Mouse (Mus musculus) heart, adult 2 months (tissue): ENCODE data around the gene Cyp2d11.

ENCODE experiments used
- CTCF ChIP-seq: fragments of 200-600 bp; IDR thresholded peaks from 2 replicates; pipeline ENCODE4 v1.8.1; 2022; ENCODE audit warnings: antibody characterized with exemption, mild to moderate bottlenecking, moderate library complexity
- EP300 ChIP-seq: fragments of 200-500 bp; IDR thresholded peaks from 2 replicates; pipeline ENCODE4 v1.6.1; 2011; ENCODE audit warnings: low read depth, low read length, control low read depth; ENCODE audit not compliant: insufficient read depth
- POLR2A ChIP-seq: fragments of 200-500 bp; IDR thresholded peaks from 2 replicates; pipeline ENCODE4 v1.6.1; 2011; ENCODE audit warnings: mild to moderate bottlenecking, low read depth, low read length, control low read depth; ENCODE audit not compliant: insufficient read depth

- no peak for TF ChIP-seq CTCF
- no peak for TF ChIP-seq POLR2A
- TF ChIP-seq EP300, result no peak
Measured at GRCm38 (mm10) chr15:82353745-82354113, 40.1 kb downstream of the Cyp2d11 start.
